Mouse (Mus musculus): Measurements from ENCODE around the gene Krt8.

- TF ChIP-seq POLR2A (IDR thresholded peaks at IDR 0.05; ENCODE audit: borderline replicate concordance, extremely low read depth, low read depth, low read length) (no peak), CTCF (IDR thresholded peaks at IDR 0.05; ENCODE audit: insufficient read depth, low read length) (no peak)
Measured at GRCm38 (mm10) chr15:102006317-102006716, 2.0 kb upstream of the Krt8 start.

All from lung, adult 2 months (tissue).